Mouse (Mus musculus): ENCODE data around the gene Zdhhc21. TPM values are rescaled to one million over a fixed set of nuclear protein-coding genes. Genes with fewer than 3 reads are reported as not detected.

Gene Zdhhc21
- polyA plus RNA-seq (2014; fragmentation: Illumina TruSeq; extraction: RNeasy Lipid Tissue Mini Kit (QIAGEN cat#74804); ENCODE audit: low read depth, low replicate concordance), result 56.0 TPM

GRCm38 (mm10) chr4:82859131-82860125 lies at the start of gene Zdhhc21:
Zdhhc21 (minus strand) TSS chr4:82859958.

DNA sequence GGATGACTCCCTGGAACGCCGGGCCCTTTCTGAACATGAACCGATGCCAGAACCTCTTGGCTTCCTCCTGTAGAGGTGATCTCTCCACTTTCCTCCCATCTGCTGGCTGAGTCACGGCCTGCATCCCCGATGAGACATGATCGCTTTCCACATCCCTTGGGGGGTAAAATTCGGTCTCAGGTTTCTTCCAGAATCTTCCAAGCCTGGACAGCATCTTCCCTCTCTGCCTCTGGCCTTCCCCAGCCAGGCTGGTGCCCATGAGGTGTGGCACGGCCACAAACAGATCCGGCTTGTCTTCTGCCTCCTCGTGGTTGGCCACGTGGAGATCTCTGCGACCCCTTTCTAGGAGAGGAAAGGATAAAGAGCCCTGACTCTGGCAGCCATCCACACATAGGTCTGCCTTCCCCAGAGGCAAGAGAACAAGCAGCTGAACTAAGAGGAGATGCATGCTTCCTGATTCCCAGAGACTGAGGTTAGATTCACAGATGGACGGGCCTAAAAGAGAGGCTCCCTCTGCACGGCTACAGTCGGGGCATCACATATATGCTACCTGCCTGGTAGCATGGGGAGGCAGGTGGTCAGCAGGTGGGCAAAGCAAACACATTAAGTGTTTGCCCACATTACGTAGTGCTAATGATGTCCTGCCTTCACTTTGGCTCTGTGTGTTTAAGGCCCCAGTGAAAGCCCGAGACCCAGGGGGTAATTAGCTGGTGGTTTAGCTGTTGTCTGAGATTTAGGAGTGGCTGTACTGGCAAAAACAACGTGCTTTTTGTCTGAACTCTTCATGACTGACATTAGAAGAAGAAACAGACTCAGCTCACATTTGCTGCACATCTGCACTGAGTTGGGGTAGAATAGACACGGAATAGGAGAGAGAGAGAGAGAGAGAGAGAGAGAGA lies 25.1 kb upstream of the Zdhhc21 start, which contains the start of gene Cer1:
Gene Cer1 (minus strand): TSS at position 513 of the 899 bp plus-strand sequence.

Other genes starting within 250 kb of the Zdhhc21 start
- gene Nfib, start 154.2 kb downstream of the Zdhhc21 start, polyA plus RNA-seq (2014; fragmentation: Illumina TruSeq; extraction: RNeasy Lipid Tissue Mini Kit (QIAGEN cat#74804); ENCODE audit: low read depth, low replicate concordance), result 47.0 TPM
- gene Cer1, start 25.2 kb upstream of the Zdhhc21 start, polyA plus RNA-seq (2014; fragmentation: Illumina TruSeq; extraction: RNeasy Lipid Tissue Mini Kit (QIAGEN cat#74804); ENCODE audit: low read depth, low replicate concordance), result not detected
- gene Frem1, start 192.4 kb upstream of the Zdhhc21 start, polyA plus RNA-seq (2014; fragmentation: Illumina TruSeq; extraction: RNeasy Lipid Tissue Mini Kit (QIAGEN cat#74804); ENCODE audit: low read depth, low replicate concordance), result 0.47 TPM

Measured in sigmoid colon, adult 10 weeks (tissue).